Mouse (Mus musculus) right cerebral cortex, postnatal 14 days (tissue): ENCODE measurements around the gene Cdca4.
"Not testable (repeated sequence)": the region's sequence is repeated elsewhere in the genome, so short reads cannot be mapped to it uniquely, and the experiment has no call there.

ENCODE experiments used
- DNase-seq: peaks from one replicate; pipeline ENCODE4 v3.0.0; 2022

Gene Cdca4

DNA sequence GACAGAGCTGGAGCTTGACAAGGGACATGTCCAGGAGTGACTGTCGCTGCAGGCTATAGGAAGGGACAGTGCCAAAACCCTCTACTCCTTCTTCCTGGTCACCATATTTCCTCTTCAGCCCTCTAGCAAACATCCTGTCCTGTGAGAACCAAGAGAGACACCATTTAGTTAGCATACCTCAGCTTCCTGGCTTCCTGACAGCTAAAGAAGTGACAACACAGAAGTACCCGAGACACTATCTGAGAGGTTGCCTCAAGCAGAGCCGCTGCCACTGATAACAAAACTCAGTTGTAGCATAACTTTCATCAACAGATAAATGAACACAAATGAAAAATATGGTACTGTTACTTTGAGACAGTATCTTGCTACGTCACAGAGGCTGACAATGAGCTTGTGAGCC lies 7.2 kb downstream of the Cdca4 start:
- no peak for DNase-seq

DNA sequence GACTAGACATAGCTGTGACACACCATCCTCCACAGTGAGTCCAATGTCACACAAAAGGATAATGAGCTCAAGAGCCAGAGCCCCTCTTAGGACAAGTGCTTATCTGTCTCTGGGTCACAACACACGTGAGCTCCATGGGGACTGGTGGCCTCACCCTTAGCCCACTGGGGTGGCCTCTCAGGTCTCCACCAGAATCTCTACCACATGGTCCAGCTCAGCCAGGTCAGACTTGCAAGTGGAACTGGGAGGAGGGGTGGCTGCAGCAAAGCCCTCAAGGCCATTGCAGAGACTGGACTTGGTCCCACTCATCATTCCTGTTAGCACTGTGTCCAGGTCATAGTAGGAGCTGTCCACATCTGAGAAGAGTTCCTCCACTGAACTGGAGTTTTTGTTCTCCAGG lies 8.0 kb downstream of the Cdca4 start:
- no peak for DNase-seq

DNA sequence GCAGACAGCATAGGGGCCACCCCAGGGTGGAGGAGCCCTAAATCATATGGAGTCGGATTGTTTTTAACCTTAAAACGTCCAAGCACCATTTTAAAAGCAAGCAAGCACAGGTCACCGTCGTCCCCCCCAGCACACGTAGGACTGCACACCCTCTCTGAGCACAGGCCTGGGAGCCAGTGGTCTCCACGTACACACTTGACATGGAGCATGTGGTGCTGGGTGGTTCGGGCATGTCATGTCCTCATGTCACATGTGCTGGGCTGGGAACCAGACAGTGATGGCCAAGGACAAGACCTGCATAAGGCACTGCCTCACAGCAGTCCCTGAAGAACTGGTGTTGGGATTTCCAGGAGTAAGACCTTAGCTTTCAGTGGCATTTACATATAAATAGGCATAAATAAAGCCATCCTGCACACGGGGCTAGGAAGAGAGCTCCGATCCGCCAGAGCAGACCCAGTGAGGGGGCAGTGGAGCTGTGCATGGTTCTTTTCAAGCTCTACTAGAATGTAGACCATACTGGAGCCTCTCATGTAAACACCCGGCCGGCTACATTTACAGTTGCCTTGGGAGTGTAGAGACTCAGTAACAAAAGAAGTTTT lies 8.7 kb downstream of the Cdca4 start:
- no peak for DNase-seq

DNA sequence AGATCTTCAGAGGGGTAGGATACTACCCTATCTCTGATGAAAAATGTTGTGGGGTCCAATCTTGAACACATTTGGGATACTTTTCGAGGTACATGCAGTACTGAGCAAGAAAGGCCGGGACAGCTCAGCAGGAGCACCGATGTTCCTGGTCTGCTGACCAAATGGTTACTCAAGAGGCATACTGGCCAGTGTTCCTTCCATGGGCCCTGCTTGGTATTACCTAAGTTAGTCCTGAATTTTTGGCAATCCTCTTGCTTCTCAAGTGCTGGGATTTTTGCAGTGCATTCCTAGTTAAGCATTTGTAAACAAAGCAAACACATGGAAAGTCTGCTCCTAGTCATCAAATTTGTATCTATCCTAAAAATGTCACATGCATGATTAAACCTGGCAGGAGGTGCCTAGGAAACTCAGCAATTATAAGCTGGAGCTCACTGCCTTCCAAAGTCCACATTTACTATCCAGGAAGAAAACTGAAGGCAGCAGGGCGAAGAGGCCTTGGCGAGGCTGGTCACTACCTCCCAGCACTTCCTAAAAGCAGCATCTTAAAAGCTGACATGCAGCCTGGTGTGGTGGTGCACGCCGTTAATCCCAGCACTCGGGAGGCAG lies 10.1 kb downstream of the Cdca4 start:
- DNase-seq, result no peak

DNA sequence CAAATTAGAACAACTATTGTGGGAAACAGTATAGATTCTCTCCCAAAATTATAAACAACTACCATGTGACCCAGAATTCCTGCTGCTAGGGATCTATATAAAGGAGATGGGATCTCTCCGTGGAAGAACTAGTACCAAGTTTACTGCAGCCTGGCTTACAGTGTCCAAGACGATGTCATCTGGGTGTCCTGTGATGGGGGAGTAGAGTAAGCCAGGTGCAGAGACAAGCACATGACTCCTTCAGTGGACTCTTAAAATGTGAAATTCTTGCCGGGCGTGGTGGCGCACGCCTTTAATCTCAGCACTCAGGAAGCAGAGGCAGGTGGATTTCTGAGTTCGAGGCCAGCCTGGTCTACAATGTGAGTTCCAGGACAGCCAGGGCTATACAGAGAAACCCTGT lies 12.4 kb downstream of the Cdca4 start:
- not testable (repeated sequence) for DNase-seq

DNA sequence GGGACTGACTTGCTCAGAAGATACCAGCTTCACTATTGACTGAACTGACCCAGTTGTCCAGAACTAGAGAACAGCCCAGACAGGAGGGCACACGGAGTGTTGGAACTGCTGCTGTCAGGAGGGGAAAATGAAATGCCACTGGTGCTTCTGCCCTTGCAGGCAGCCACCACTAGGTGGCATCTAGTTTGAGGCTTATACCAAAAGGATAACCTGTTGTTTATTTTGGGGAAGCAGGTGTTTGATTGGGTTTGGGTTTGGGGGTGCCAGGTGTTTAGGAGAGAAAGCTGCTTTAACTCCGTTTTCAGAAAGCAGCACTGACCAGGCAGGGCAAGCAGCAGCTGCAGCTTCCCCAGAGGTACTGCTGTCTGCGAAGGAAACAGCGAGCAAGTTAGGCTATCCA lies 12.9 kb downstream of the Cdca4 start:
- peak; percentile 60 for DNase-seq

DNA sequence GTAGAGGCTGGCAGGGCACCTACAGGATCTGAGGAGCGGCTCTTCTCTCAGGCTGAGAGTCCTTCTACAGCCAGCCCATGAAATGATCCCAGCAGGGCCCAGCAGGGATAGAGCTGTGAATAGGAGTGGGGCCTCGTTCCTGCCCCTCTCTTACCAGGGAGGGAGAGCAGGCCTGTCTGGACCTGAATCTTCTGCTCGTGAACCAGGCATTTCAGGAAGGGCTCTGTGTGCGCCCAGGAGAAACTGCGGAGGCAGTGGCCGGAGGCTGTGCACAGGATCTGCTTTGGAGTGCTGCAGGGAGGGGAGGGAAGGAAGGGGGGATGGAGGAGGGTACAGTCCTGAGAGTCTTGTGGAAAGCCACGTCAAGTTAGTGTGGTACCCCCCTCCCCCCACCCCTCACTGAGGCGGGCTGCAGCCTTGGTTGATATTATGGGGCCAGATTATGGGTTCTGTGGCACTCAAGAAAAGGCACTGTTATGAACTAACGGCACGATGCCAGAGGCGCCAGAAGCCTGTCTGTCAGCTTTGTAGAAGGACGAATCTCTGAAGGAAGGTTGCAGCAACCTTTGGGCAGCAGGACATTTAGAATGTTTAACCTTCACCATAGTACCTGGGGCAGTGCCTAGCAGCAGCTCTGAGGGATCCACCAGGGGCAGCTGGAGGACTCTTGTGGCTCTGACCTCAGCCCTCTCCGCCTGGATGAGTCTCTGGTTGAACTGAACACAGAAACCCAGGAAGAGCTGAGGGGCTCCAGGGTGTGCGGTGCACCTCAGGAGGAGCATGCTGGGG lies 14.3 kb downstream of the Cdca4 start:
- DNase-seq, result peak; percentile 4

DNA sequence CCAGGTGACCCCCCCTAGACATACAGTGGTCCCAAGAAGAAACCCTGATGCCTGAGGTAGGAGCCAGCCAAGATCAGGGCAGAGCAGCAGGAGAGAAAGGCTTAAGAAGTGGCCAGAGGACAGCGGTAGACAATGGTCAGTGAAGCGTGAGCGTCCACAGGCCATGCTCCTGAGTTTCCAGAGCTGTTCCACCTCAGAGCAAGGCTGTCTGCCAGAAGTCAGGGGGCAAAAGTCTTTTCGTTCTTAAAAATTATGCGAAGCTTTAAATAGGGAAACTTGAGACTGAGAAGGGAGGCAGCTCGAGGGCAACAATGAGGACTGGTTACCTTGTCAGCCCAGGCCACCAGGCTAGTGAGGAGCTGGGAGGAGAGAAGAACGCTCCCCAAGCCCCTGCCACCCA lies 15.9 kb downstream of the Cdca4 start:
- DNase-seq, result no peak

DNA sequence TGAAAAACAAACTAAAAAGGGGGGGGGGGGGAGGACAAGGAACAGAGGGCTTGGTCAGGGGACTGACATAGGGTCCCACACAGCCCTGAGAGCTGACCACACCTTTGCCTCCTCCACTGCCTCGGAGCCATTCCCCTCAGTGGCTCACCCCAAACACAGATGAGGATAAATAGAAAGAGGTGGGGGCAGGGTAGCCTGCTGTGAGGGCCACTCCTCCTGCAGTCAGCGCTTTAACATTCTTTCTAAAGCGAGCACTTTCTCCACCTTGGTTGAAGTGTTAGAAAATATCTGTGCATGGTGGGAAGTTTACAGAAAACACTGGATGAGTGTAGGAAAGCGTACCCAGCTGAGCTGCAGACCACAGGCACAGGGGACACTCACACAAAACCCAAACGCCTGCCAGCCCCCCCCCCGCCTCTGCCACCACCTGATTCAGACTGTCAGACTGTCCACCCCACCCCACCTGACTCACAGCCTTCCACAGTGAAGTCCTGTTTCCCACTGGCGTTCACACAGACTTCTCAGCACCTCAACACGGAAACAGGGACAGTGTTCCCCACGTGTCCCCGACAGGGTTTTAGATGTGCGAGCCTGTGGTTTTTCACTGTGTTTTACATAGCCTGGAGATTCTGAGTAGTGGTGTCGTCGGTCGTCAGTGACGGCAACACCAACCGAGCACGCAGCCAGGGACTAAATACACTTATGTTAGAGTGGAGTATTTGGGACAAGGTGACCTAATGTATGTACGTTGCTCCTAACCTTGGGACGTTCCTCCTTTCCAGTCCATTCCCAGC lies 18.9 kb downstream of the Cdca4 start:
- DNase-seq, result no peak

DNA sequence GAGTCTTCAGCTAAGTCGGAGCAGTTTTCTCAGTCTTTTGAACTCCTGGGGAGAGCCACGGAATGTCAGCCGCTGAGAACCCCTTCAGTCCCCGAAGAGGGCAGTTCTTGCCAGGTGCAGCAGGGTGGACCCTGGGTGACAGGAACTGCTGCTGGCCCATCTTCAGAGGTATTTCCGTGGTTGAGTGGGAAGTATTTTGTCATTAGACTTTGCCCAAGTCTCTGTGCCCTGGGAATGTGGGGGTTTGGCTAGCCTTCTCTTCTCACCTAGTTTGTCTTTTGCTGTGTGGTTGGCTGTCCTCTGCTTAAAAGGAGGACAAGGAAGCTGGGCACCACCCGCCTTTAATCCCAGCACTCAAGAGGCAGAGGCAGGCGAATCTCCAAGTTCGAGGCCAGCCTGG lies 19.6 kb downstream of the Cdca4 start:
- no peak for DNase-seq

DNA sequence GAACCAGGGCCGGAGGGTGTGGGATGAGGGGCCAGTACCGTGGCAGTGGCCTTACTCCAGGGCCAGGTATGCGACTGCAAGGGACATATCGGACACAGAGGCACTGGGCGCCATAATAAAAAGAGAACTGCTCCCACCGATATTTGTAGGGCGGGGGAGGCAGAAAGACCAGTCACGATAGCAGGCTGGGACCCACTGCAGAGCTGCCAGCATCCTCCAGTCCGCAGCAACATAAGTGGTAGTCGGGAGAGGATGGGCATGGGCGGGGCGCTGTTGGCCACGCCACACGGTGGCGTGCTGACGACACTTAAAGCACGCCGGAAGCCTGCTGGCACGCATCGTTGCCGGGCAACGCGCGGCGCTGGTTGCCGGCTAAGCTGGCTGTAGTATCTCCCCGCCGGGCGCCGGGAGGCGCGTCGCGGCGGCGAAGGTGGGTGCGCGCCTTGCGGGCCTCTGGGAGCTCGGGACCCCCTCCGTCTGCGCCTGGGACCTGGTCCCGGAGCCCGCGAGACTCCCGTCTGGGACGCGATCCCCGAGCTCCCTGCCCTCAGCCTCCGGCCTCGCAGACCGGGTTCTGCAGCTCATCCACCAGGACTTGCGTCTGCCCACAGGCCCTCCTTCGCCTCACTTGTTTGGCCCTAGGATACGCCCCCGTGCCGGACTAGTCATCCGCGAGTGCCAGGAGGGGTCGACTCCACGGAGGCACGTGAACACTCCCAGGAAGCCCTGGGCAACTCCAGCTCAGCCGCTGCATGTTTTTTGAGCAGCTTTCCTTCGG lies 20.4 kb downstream of the Cdca4 start, which contains the start of gene Clba1:
TSS of gene Clba1 (plus strand) at position 351 of the 778 bp plus-strand sequence.
- peak; percentile 93 for DNase-seq

DNA sequence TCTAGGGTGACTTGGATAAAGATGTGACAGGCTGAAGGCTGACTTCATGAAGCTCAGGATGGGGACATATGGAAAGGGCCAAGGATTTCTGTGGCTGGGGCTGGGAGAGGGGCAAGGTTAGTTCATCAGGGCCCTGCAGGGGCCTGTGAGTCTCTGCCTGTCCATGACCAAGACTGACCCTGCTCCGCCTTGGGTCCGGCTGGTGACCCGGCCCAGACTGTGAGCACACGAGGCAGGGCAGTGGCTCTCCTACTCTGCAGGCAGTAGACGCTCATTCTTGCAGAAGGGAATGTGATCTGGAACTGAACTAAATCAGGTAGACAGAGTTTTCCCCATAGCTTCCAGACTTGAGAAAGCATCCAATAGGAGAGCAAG lies 21.0 kb downstream of the Cdca4 start:
- no peak for DNase-seq

DNA sequence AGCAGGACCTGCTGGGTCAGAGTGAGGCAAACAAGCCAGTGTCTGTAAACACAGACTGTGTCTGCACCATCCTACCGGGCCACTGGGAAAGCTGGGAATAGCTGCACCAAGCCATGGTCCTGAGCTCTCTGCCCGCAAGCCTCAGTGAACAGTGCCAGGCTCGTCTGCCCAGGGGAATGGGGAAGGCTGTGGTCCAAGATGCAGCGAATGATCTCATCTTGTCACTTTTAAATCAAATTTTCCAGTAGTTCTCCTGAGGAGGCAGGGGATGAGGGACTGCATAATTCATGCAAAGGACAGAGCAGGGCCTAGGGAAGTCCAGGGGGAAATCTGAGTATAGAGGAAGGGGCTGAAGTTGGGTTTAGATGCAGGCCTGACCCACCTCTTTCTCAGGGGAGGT lies 21.4 kb downstream of the Cdca4 start:
- no peak for DNase-seq

DNA sequence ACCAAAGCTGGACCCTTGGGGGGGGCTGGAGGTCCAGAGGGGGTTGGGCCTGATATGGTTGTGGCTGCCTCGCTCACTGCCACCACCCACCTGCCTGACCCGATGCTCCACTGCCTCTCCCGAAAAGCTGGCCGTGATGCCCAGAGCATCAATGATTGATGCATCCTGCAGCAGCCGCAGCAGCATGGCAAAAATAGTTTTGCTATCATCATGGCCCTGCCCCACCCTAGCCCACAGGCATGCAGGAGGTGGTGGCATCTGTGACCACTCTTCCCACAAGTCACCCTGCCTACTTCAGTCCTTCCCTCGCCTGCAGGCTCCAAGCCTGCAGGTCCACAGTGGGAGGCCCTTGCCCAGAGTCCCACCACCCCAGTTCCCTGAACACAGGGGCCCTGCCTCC lies 23.2 kb downstream of the Cdca4 start:
- no peak for DNase-seq

DNA sequence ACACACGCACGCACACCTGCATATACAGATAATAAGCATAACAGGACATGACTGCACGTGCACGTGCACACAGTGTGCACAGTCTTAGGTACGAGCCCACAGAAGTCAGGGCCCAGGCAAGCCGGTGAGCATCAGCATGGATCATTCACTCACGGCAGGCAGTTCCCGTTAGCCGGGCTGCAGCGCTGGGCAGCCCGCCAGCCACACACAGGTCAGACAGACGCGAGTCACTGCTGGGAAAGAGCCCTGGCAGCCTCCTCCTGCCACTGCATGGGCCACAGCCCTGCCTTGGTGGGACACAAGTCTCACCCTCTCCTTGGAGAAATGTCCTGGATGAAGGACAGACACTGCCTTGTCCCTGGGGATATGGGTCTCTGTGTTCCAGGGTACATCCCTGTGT lies 25.2 kb downstream of the Cdca4 start:
- peak; percentile 25 for DNase-seq

DNA sequence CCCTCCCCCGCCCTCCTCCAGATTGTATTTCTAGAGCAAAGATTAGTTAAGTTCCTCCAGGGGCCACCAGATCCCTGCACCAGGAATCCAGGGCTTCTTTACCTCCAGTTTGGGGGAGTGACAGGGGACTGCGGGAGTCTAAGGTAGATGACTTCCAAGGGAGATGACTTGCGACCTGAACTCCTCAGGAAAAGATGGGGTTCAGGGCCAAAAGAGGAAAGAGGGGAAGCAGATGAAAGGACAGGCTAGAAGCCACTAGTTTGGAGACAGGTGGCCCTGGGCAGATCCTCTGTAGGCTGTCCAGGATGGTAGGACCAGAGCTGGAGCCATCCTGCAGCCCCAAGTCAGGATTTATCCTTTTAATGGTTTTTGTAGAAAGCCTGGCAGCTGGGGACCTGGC lies 26.3 kb downstream of the Cdca4 start:
- peak; percentile 3 for DNase-seq

DNA sequence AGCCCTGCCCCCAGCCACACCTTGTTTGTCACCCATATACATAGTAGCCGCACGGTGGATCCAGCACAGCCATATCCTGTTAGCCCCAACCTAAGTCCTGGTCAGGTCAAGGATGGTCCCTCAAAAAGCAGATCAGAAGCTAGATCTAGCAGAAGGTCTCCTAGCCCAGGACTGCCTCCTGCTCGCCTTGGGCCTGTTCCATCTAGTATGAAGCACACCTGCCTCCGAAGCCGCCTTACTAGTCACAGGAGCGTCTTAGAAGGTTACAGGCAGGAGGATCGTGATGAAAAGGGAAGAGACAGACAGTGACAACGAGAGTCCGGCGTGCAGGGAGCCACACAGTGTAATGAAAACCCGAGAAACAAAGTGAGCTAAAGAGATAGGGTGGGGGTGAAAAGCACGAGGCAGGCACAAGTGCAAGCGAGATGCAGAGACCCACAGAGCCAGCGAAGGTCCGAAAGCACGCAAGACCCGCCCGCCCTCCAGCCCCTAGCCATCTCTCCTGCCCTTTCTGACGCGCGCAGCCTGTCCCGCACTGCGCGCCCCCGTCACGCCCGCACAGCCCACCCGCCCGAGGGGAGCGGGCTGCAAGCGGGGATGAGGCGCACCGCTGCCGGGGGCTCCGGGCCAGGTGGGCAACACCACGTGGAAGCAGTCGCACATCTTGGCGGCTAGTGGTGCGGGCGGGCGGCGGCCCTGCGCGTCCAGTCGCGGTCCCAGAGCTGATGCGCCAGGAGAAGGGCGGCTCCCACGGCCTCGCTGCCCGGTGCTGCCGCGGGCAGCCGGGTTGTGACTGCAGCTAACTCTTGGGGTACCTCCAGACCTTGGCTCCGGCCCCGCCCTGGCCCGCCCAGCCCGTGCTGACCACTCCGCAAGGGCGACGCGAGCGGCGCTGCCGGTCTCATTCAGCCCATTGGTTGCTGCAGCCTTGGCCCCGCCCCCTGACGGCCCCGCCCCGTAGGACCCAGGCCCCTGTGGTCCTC lies 27.1 kb downstream of the Cdca4 start, which contains the start of gene Ahnak2:
TSS of gene Ahnak2 (minus strand) at position 794 of the 983 bp plus-strand sequence.
- DNase-seq, result peak; percentile 51

DNA sequence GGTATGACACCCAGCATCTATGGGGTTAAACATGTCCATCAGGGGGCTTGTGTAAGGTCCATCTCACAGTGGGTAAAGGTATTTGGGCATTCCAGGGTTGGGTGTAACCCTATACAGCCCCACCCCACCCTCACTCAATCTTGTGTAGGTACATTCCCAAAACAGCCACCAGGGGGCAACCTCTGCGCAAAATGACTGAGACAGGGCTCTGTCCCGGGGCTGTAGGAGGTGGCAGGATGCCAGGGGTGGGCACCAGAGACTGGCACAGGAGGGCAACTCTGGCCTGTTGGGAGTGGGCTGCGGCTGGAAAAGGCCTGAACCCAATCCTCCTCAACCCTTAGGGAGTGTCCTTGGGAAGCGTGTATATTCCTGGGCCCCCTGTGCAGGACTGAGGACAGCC lies 28.7 kb downstream of the Cdca4 start:
- DNase-seq, result peak; percentile 76

DNA sequence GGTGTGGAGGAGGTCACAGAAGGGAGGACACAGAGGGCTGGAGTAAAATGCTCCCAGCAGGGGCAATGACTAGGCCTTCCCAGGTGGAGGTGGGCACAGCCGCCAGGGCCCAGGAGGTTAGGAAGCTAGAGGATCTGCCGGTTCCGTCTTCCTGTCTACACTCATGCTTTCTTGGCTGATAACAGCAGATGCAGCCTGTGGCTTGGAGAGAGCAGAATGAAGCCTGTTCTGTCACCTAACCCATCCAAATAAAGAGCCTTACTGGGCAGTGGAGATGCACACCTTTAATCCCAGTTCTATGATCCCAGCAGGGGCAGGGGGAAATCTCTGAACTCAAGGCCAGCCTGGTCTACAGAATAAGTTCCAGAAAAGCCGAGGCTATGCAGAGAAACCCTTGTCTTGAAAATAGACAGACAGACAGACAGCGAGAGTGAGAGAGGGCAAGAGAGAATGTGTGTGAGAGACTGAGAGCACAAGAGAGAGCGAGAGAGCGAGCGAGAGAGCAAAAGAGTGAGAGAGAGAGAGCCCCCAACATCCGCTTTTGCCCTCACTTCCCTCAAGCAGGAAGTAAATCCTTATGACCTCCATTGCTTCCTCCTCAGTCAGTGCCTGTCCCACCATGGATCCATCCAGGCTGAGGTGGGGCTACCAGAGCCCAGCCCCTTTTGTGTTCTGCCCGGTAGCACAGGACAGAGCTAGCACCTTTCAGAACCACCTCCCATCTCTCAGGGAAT lies 29.8 kb downstream of the Cdca4 start:
- DNase-seq, result peak; percentile 3

DNA sequence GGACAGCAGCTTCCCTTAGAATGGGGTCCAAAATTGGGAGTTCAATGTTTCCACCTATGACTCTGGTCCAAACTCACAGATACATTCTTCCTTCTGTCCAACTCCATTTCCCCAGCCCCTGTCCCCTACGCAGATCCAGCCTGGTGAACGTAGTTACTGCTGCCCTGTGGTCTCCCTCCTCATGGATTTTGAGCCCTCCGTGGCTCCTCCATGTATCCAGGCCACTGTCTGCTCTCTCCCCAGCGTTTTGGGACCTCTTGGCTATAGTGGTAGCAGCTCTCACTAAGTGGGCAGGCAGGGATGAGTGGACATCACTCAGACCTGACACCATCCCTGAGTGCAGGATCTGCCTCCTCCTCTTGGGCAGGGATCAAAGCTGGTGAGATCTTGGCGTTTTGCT lies 30.5 kb downstream of the Cdca4 start:
- no peak for DNase-seq

DNA sequence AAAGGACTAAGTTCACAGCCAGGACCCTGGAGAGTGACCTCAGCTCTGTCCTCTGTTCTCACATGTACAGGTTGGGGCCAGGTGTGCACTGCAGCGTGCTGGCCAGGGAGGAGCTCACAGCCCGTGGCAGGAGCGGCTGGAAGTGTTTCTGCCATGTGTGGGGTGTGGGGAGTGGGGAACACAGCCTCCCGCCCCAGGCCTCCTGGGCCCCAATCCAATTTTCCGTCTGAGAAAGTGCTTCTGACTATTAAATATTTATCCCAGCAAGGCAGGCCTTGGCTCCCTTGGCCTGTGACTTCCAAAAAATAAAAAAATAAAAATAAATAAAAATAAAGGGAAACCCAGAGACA lies 30.9 kb downstream of the Cdca4 start:
- peak; percentile 5 for DNase-seq
